Mouse (Mus musculus) heart, adult 2 months (tissue): ENCODE measurements around the gene Nfam1. TPM values are rescaled to one million over a fixed set of nuclear protein-coding genes. Genes with fewer than 3 reads are reported as not detected.
"Not testable (repeated sequence)": the region's sequence is repeated elsewhere in the genome, so short reads cannot be mapped to it uniquely, and the experiment has no call there.

Experiments used
- DNase-seq, 2 experiments: peaks; one replicate each; pipeline ENCODE4 v3.0.0; 2021
- H3K27ac ChIP-seq: fragments of 200-600 bp; 2 replicates; pipeline ENCODE4 v1.8.1; 2022
- H3K27me3 ChIP-seq: fragments of 200-500 bp; 2 replicates; pipeline ENCODE4 v1.6.1; 2012; ENCODE audit warnings: mild to moderate bottlenecking, low read length, inconsistent platforms, mixed read lengths; ENCODE audit not compliant: control insufficient read depth, insufficient read depth
- H3K36me3 ChIP-seq: fragments of 200-500 bp; 2 replicates; pipeline ENCODE4 v1.6.1; 2012; ENCODE audit warnings: low read length, inconsistent platforms; ENCODE audit not compliant: control insufficient read depth, insufficient read depth
- H3K4me1 ChIP-seq: fragments of 200-500 bp; 2 replicates; pipeline ENCODE4 v1.6.1; 2011; ENCODE audit warnings: low read length; ENCODE audit not compliant: control insufficient read depth, insufficient read depth
- H3K4me3 ChIP-seq: fragments of 200-600 bp; 2 replicates; pipeline ENCODE4 v1.8.1; 2022
- H3K79me2 ChIP-seq: fragments of 200-500 bp; replicated peaks from 2 replicates; pipeline ENCODE4 v1.6.1; 2012; ENCODE audit warnings: mild to moderate bottlenecking, inconsistent platforms, low read length, moderate library complexity, mixed read lengths; ENCODE audit not compliant: control insufficient read depth, insufficient read depth
- H3K9ac ChIP-seq: fragments of 200-500 bp; 2 replicates; pipeline ENCODE4 v1.6.1; 2012; ENCODE audit warnings: low read depth, mild to moderate bottlenecking, control low read depth, inconsistent platforms, low read length, mixed read lengths
- CTCF ChIP-seq: fragments of 200-600 bp; IDR thresholded peaks from 2 replicates; pipeline ENCODE4 v1.8.1; 2022; ENCODE audit warnings: antibody characterized with exemption, mild to moderate bottlenecking, moderate library complexity
- EP300 ChIP-seq: fragments of 200-500 bp; IDR thresholded peaks from 2 replicates; pipeline ENCODE4 v1.6.1; 2011; ENCODE audit warnings: low read depth, low read length, control low read depth; ENCODE audit not compliant: insufficient read depth
- POLR2A ChIP-seq: fragments of 200-500 bp; IDR thresholded peaks from 2 replicates; pipeline ENCODE4 v1.6.1; 2011; ENCODE audit warnings: mild to moderate bottlenecking, low read depth, low read length, control low read depth; ENCODE audit not compliant: insufficient read depth
- WGBS: fragments of 180-500 bp; shearing (Covaris S2); methylation state at CpG from one replicate; pipeline ENCODE4 v1.1.7; 2018; 5-methylcytosine and 5-hydroxymethylcytosine counted together
- intact Hi-C: fragments of 180-260 bp; cut with DNase I; formaldehyde crosslinking; loops from one replicate; pipeline ENCODE4 v1.15.1; 2025
- polyA plus RNA-seq: library from polyadenylated mRNA; depleted of rRNA; stranded (reverse); fragments of >200 nt; gene quantifications from 2 replicates; pipeline ENCODE4 v1.2.3, GENCODE M21; 2012
- total RNA-seq, 2 experiments: library from RNA; stranded (reverse); gene quantifications; 2 replicates each; pipeline ENCODE4 v1.2.3; 2021

Gene Nfam1
- total and polyA plus RNA-seq, 3 experiments: 2.4 to 3.9 (median 2.6) TPM

DNA sequence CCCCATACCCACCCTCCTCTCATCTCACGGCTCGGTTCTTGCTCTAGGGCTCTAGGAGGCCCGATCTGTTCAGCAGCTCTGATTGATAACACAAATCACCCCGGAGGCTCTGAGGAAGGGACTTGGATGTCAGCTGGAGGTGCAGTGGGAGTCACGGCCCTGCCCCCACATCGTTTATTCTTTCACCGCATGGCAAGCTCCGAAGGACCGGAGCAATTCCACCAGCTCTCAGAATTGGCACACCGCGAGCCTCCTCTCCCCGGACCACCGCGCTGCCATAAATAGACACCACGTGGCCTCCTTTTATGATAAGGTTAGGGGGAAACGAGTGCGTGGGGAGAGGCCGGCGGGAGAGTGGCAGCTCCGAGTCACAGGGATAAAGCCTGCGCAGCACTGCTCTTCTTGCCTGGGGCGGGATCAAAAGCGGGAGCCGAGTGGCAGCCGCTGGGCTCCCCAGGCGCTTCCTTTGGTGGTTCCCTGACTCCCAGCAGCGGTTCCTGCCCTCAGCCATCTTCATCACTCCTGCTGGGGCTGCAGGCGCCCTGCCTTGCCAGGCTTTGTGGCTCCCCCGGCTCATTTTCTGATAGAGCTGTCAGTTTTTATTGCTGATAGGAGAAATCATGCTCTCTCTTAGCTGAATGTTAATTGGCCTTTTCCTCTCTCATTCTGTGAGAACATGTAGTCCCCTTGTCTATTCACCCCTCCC, 23.4 kb upstream of the Nfam1 start:
- Histone ChIP-seq H3K4me3 (peak overlapping the region; percentile 44), H3K9ac (peak overlapping the region; percentile 34), H3K36me3 (no peaks in the 10 kb centered on the region), H3K27ac (peak overlapping the region; percentile 57), H3K79me2 (no peaks in the 10 kb centered on the region), H3K4me1 (no peaks in the 10 kb centered on the region; the same call in 1 of the 2 replicates), H3K27me3 (no peaks in the 10 kb centered on the region; the same call in 1 of the 2 replicates)
- DNase-seq: peak; percentile 41 to 50
- 1% methylated on average over 29 of the region's 29 CpGs for WGBS
- TF ChIP-seq EP300 (no peak), CTCF (no peak), POLR2A (no peak)
- intact Hi-C loops: no loop called here

DNA sequence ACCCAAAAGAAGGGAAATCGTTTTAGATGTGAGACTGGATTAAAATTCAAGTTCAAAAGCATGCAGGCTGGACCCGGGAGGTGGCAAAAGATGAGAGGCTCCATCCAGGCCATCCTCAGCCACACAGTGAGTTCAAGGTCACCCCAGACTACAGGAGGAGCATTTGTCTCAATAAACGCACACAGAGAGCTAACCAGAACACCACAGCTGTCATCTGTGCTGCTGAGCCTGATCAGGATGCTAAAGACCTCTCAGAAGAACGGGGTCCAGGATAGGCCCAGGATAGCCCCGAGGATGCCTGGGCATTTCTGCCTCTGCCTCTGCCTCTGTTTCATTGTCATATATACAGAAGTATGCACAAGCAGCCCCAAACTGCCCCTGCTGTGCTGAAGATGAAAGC, 22.5 kb upstream of the Nfam1 start:
- Histone ChIP-seq H3K4me3 (no peak overlapping the region), H3K79me2 (no peaks in the 10 kb centered on the region), H3K4me1 (no peaks in the 10 kb centered on the region; the same call in 1 of the 2 replicates), H3K27me3 (no peaks in the 10 kb centered on the region; the same call in 1 of the 2 replicates), H3K36me3 (no peaks in the 10 kb centered on the region), H3K27ac (no peak overlapping the region), H3K9ac (no peak overlapping the region)
- 51% methylated on average over 5 of the region's 5 CpGs for WGBS
- intact Hi-C loops: no loop called here
- TF ChIP-seq CTCF (no peak), POLR2A (no peak), EP300 (no peak)
- no peak for DNase-seq

DNA sequence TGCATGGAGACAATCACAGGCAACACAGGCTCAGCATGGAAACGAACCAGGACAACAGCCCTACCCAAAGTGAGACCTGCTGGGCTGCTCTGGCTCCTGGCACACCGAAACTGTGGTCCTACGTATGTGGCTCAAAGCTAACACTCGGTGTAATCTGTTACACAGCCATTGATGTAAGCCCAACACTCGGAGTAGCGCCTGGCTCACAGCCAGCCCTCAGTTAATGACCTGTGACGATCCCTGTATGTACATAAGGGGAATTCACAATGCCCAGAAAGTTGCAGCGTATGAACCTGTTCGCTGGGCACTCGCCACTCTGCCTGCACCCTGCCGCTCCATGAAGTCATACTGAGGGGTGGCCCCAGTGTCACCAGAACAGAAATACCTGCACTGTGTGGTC, 20.2 kb upstream of the Nfam1 start:
- no peaks in the 10 kb centered on the region for H3K36me3 ChIP-seq
- DNase-seq: no peak
- H3K27me3 ChIP-seq: no peaks in the 10 kb centered on the region; the same call in 1 of the 2 replicates
- H3K79me2 ChIP-seq: no peaks in the 10 kb centered on the region
- no peak overlapping the region for H3K27ac ChIP-seq
- H3K4me3 ChIP-seq: no peak overlapping the region
- intact Hi-C loops: no loop called here
- 43% methylated on average over 11 of the region's 11 CpGs for WGBS
- no peak for TF ChIP-seq EP300
- TF ChIP-seq CTCF: no peak
- no peak for TF ChIP-seq POLR2A
- no peak overlapping the region for H3K9ac ChIP-seq
- H3K4me1 ChIP-seq: no peaks in the 10 kb centered on the region

DNA sequence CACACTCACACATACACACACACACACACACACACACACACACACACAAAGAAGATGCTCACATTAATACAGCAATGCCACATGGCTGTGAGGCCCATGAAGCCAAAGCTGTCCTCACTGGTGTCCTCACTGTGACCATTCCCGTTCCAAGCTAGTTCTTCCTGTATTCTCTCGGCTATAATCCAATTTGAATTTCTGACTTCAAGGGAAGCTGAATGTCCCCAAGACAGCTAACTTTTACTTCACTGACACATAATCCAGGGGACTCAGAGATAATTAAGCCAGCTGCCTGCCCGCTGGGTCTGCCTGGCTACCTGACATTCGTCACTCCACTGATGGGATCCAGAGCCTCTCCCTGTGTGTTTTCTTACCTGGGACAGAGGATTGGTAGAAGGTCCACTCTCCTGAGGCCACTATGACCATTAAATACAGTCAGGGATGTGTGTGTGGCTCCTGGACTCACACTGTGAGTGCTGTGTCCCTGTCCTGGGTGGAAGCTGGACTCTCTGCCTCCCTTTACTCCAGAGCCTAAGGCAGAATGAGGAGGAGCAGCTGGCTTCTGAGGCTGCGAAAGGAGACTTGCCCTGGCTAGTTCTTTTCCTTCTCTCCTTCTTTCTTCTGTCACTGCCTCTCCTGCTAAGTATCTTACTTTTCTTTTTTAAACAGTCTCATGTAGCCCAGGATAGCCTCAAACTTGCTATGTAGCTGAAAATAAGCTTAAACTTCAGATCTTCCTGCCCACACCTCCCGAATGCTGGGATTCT, 19.4 kb upstream of the Nfam1 start:
- no peak for TF ChIP-seq EP300
- no peak for TF ChIP-seq POLR2A
- TF ChIP-seq CTCF: no peak
- Histone ChIP-seq H3K4me1 (no peaks in the 10 kb centered on the region), H3K27me3 (no peaks in the 10 kb centered on the region; the same call in 1 of the 2 replicates), H3K79me2 (no peaks in the 10 kb centered on the region), H3K4me3 (no peak overlapping the region), H3K36me3 (no peaks in the 10 kb centered on the region), H3K27ac (no peak overlapping the region), H3K9ac (no peak overlapping the region)
- DNase-seq: no peak
- 81% methylated on average over 6 of the region's 6 CpGs for WGBS
- intact Hi-C loops: no loop called here

DNA sequence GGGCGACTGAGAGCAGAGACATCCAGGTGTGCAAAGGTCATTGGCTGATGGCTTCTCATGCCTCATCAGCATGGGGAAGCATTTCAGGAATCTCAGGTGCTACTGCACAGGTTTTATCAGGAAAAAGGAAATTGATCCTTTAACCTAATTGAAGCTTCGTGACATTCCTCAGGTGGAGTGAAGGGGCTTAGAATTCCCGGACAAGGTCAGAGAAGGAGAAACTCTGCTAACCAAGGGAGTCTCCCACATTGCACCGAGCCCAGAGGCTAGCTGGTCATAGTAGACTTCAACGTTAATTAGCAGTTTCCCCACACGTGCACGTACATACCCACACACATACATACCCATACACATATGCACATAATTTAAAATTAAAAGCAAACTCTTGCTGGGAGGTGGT, 13.6 kb upstream of the Nfam1 start:
- Histone ChIP-seq H3K79me2 (no peaks in the 10 kb centered on the region), H3K4me3 (no peak overlapping the region), H3K36me3 (no peaks in the 10 kb centered on the region), H3K27me3 (no peaks in the 10 kb centered on the region), H3K9ac (no peak overlapping the region), H3K4me1 (no peaks in the 10 kb centered on the region), H3K27ac (no peak overlapping the region)
- no peak for DNase-seq
- WGBS: 82% methylated on average over 7 of the region's 7 CpGs
- no peak for TF ChIP-seq POLR2A
- TF ChIP-seq EP300: no peak
- no peak for TF ChIP-seq CTCF
- intact Hi-C loops: no loop called here

DNA sequence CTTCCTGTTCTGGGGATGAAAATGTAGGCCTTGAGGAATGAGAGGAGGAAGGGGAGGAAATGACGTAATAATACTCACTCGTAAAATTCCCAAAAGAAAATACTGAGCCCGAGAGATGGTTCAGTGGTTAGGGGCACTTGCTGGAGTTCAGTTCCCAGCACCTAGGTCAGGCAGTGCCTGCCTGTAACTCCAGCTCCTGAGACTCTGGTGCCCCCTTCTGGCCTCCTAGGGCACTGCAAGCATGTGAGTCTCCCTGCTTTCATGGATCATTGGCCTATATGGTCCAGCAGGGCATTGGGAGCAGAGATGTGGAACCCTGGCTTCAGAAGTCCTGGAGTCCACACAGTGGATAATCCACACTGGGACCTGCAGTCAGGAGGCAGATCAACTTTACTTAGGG, 13.2 kb upstream of the Nfam1 start:
- DNase-seq: no peak
- no peaks in the 10 kb centered on the region for H3K27me3 ChIP-seq
- H3K27ac ChIP-seq: no peak overlapping the region
- WGBS: 78% methylated on average over 3 of the region's 3 CpGs
- no peaks in the 10 kb centered on the region for H3K79me2 ChIP-seq
- no peak overlapping the region for H3K4me3 ChIP-seq
- peak; percentile 47 for TF ChIP-seq CTCF
- no peak for TF ChIP-seq POLR2A
- H3K4me1 ChIP-seq: no peaks in the 10 kb centered on the region
- intact Hi-C loops: no loop called here
- no peak overlapping the region for H3K9ac ChIP-seq
- H3K36me3 ChIP-seq: no peaks in the 10 kb centered on the region

DNA sequence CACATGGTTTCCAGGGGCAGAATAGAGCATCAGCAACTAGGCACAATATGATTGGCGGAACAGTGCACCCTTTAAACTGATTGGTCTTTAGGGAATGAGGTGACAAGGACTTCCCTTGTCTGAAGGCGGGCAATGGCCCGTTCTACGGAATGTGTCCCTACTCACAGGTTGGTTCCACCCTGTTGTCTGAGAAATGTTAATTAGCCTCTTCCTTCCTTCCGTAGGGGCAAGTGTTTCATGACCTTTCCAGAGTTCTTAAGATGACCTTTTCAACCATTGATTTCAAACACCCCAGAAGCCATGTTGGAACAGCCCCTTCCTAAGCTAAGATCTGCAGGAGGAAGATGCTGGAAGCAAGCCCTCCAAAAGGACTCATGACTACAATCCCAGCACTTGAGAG, 12.5 kb upstream of the Nfam1 start:
- DNase-seq, H3K36me3 ChIP-seq, H3K79me2 ChIP-seq, H3K9ac ChIP-seq, H3K27me3 ChIP-seq, H3K4me1 ChIP-seq, H3K27ac ChIP-seq, intact Hi-C loops, H3K4me3 ChIP-seq: not testable (repeated sequence)
- WGBS: 85% methylated on average over 5 of the region's 5 CpGs
